Mouse (Mus musculus): ENCODE measurements around the gene Sgtb.

GRCm38 (mm10) chr13:104108651-104109287 is 772 bp upstream of the Sgtb start:
- no peak for TF ChIP-seq CTCF (IDR thresholded peaks at IDR 0.05)
- TF ChIP-seq POLR2A (IDR thresholded peaks at IDR 0.05; ENCODE audit: insufficient read depth, low read depth, low read length): no peak
- TF ChIP-seq EP300 (IDR thresholded peaks at IDR 0.05; ENCODE audit: insufficient read depth, low read depth, low read length): no peak

All from heart, adult 2 months (tissue).